Mouse (Mus musculus) erythroblast, embryonic 14.5 days (primary cell): ENCODE data around the gene Stat2. TPM values are rescaled to one million over a fixed set of nuclear protein-coding genes. Genes with fewer than 3 reads are reported as not detected.
A peak's percentile ranks its signal among the peaks of the same experiment; 100 is the strongest.

Source experiments
- H3K27me3 ChIP-seq: 2 replicates; pipeline ENCODE4 v1.6.1; 2012; ENCODE audit warnings: inconsistent platforms; ENCODE audit not compliant: control insufficient read depth
- H3K36me3 ChIP-seq: 2 replicates; pipeline ENCODE4 v1.6.1; 2012; ENCODE audit warnings: mild to moderate bottlenecking, inconsistent platforms; ENCODE audit not compliant: control insufficient read depth
- H3K4me1 ChIP-seq: 2 replicates; pipeline ENCODE4 v1.6.1; 2012; ENCODE audit warnings: inconsistent platforms; ENCODE audit not compliant: control insufficient read depth
- H3K4me3 ChIP-seq: replicated peaks from 2 replicates; pipeline ENCODE3; 2012; ENCODE audit warnings: moderate library complexity, mild to moderate bottlenecking, inconsistent platforms
- H3K9me3 ChIP-seq: 2 replicates; pipeline ENCODE4 v1.6.1; 2012; ENCODE audit warnings: low read length, inconsistent platforms, mixed read lengths; ENCODE audit not compliant: control insufficient read depth
- GATA1 ChIP-seq: IDR thresholded peaks from 2 replicates; pipeline ENCODE4 v1.6.1; 2012; ENCODE audit warnings: low read length, inconsistent platforms, mixed read lengths
- TAL1 ChIP-seq: IDR thresholded peaks from 3 replicates; pipeline ENCODE4 v1.6.1; 2012; ENCODE audit warnings: low read length, inconsistent platforms, mixed read lengths
- polyA plus RNA-seq: library from polyadenylated mRNA; stranded (reverse); fragments of >175 nt; gene quantifications from 2 replicates; pipeline ENCODE4 v1.2.3, GENCODE M21; 2012

Gene Stat2
- polyA plus RNA-seq, 1 experiment, result 0.16 TPM

DNA sequence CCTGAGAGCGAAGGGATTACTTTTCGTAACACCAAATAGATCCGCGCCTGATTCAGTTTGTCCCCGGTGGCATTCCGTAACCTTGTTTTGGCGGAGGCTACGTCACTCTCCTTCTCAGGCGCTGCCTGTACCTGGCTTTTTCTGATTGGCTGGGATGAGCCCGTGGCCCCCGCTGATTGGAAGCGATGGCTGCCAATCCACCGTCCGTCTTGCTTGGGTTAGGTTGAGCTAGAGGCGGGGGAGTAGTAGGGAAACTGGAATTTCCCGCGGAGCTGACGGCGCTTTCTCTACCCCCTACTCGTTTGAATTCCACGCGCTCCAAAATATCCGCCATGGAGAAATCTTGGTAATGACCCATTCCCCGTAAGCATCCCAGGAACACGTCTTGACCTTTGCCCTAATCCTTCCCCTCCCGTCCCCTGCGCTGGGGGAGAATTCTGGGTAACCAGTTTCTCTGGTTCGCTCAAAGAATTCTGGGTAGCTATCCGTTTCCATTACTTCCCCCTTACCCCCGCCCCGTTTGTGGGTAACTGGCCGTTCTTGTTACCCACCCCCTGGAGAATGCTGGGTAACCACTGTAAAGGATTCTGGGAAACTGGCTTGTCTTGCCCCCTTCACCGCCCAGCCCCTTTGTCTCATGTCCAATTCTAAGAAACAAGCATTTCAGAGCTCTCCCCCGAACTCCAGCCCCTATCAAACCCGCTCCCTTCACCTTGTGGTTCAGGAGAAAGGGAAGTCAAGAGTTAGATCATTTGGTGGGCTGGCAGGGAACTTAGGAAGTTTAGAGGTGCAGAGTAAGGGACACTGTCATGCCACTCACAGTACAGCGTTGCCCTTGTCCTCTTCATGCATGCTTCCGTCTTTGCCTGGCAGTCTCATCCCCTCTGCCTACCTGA, 33.0 kb downstream of the Stat2 start, which contains the start of gene Pan2:
TSS of gene Pan2 (plus strand) at position 210 of the 896 bp plus-strand sequence.
- Histone ChIP-seq H3K4me1 (peaks cover 32% of the 10 kb centered on the region), H3K4me3 (peak within 1 kb of the TSS; percentile 80), H3K36me3 (peaks cover 37% of the 10 kb centered on the region), H3K27me3 (no peaks in the 10 kb centered on the region), H3K9me3 (no peaks in the 10 kb centered on the region)
- no peak for TF ChIP-seq GATA1
- no peak for TF ChIP-seq TAL1

DNA sequence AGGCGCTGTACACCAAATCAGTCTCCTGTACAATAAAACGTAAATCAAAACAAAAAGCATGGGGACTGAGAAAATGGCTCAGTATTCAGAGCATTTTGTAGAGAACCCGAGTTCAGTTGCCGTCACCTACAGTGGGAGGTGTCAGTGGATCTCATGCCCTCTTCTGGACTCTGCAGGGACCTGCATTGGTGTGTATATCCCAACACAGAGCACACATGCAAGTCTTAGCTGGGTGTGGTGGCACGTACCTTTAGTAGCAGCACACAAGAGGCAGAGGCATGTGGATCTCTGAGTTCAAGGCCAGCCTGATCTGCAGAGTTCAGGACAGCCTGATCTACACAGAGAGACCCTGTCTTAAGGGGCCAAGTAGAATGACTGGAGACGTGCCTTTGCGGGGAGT, 39.3 kb downstream of the Stat2 start:
- no peak overlapping the region for H3K4me3 ChIP-seq
- no peak for TF ChIP-seq GATA1
- TF ChIP-seq TAL1, result no peak
- no peaks in the 10 kb centered on the region for H3K27me3 ChIP-seq
- peaks cover 93% of the 10 kb centered on the region for H3K36me3 ChIP-seq
- peaks cover 12% of the 10 kb centered on the region for H3K4me1 ChIP-seq
- H3K9me3 ChIP-seq, result no peaks in the 10 kb centered on the region

DNA sequence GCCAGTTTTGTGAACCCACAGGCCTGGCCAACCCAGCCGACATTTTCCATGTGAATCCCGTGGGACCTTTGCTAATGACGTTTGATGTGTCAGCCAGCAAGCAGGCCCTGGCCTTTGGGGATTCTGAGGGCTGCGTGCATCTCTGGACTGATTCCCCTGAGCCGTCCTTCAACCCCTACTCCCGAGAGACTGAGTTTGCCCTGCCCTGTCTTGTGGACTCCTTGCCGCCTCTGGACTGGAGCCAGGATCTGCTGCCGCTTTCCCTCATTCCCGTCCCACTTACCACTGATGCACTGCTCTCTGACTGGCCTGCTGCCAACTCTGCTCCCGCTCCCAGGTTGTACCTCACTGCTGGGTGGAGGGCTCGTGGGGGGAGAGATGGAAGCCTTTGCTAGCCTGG, 39.8 kb downstream of the Stat2 start:
- Histone ChIP-seq H3K36me3 (peaks cover 95% of the 10 kb centered on the region), H3K4me3 (no peak overlapping the region), H3K4me1 (peaks cover 12% of the 10 kb centered on the region), H3K27me3 (no peaks in the 10 kb centered on the region), H3K9me3 (no peaks in the 10 kb centered on the region)
- TF ChIP-seq TAL1, result no peak
- no peak for TF ChIP-seq GATA1

DNA sequence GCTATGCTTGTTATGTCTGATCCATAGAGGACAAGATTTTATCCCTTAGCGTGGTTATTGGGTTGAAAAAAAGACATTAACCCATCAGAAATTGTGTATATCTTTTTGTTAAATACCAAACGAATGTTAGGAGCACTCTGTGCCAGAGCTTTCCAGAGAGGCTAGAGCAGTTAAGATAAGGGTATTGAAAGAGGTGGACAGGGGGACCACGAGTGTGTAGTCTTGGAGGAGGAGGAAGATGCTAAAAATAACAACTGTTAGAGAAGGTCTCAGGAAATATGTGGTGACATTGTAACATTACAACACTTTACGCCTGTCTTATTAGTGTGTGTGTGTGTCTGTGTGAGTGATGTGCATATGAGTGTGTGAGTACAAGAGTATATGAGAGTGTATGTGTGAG, 40.5 kb downstream of the Stat2 start:
- H3K36me3 ChIP-seq, result peaks cover 95% of the 10 kb centered on the region
- no peak overlapping the region for H3K4me3 ChIP-seq
- no peaks in the 10 kb centered on the region for H3K27me3 ChIP-seq
- peaks cover 14% of the 10 kb centered on the region for H3K4me1 ChIP-seq
- TF ChIP-seq TAL1 (no peak), GATA1 (no peak)
- H3K9me3 ChIP-seq, result no peaks in the 10 kb centered on the region

DNA sequence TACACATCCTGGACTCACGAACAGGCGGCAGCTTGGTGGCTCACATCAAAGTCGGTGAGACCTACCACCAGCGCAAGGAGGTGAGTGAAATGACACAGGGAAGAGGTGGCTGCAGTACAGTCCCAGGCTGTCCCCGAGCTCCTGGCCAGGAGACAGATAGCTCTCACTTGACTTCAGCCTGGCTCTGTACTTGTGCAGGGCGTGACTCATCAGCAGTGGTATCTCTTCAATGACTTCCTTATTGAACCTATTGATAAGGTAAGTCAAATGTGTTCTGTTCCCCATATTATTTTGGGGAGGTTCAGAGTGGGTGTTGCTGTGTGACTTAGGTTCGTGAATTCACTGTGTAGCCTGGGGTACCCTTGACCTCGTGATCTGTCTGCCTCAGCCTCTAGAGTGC, 45.2 kb downstream of the Stat2 start:
- TF ChIP-seq GATA1 (no peak), TAL1 (no peak)
- peaks cover 97% of the 10 kb centered on the region for H3K36me3 ChIP-seq
- H3K9me3 ChIP-seq, result no peaks in the 10 kb centered on the region
- no peak overlapping the region for H3K4me3 ChIP-seq
- H3K27me3 ChIP-seq, result no peaks in the 10 kb centered on the region
- H3K4me1 ChIP-seq, result peaks cover 11% of the 10 kb centered on the region

DNA sequence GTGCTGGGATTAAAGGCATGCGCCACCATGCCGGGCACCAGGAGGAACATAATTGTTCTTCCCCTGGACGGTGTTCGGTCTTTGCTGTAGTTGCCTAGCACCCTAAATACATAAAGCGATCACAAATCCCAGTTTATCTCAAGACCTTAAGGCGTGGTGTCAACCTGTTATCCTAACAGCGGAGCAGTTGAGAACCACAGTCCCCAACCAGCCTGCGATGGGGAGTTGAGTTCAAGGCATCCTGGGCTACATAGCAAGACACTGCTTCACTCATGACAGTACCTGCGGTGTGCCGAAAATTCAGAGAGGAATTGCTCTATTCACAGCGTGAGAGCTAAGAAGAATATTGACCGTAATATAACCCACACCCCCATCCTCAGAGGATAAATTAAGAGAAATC, 51.3 kb downstream of the Stat2 start:
- no peaks in the 10 kb centered on the region for H3K9me3 ChIP-seq
- peaks cover 28% of the 10 kb centered on the region for H3K4me1 ChIP-seq
- no peaks in the 10 kb centered on the region for H3K27me3 ChIP-seq
- peak overlapping the region; percentile 80 for H3K4me3 ChIP-seq
- no peak for TF ChIP-seq GATA1
- TF ChIP-seq TAL1, result no peak
- peaks cover 62% of the 10 kb centered on the region for H3K36me3 ChIP-seq

DNA sequence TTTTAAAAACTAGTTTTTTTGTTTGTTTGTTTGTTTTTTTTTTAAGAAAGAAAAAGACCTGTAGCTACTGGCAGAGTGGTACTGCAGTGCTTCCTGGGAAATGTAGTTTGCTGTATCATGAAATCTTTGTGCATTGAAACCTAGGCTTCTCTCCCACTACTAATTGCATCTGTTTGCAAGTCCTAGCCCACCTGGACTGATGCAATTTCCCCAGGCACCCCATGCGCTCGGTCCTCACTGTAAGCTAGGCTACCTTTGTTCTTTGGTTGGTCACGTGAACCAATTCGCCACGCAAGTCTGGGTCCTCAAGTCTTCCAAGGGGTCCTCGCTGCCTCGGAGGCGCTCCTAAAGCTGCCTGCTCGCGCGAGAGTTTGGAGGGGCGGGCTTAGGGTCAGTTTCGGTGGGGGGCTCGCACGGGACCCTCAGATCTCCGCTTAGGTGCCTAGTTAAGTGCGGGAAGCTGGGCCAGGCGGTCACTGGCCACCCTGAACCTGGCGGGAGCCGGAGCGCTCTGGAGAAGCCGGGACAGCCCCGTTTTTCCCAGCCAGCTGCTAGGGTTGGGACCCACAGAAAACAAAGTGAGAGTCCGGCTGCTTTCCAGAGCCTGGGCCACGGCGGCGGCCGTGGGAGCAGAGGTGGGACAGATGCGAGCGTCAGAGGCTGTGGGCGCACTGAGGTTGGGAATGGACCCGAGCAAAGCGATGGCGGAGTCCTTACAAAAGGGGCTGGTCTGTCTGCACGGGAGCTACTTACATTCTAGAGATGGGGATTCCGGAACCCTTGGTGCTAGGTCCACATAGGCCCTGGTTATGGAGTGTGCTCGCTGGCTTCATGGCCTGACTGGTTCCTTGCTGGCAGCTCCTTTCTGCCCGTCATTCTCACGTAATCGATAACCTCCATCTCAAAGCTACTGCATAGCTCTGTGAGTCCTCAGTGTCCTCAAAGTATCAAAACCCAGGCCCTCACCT, 52.1 kb downstream of the Stat2 start, which contains the start of gene Cnpy2:
TSS of gene Cnpy2 (plus strand) at position 319 of the 968 bp plus-strand sequence.
- Histone ChIP-seq H3K9me3 (no peaks in the 10 kb centered on the region), H3K27me3 (no peaks in the 10 kb centered on the region), H3K4me1 (peaks cover 28% of the 10 kb centered on the region), H3K4me3 (peak within 1 kb of the TSS; percentile 80), H3K36me3 (peaks cover 61% of the 10 kb centered on the region)
- TF ChIP-seq TAL1 (no peak), GATA1 (peak; percentile 84)

DNA sequence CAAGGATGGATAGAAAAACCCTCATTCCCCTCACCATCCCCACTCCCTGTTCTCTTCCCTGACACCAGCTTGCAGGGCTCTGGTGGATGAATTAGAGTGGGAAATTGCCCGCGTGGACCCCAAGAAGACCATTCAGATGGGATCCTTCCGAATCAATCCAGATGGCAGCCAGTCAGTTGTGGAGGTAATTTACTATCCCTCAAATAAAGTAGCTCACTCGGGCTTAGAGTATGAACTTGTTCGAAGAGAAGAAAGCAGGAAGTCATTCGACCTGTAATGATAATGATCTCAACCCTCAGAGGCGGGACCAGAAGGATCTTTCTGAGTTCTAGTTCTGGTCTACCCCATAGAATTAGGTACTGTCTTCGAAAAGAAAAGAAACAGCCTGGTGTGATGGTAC, 53.2 kb downstream of the Stat2 start:
- H3K36me3 ChIP-seq, result peaks cover 58% of the 10 kb centered on the region
- TF ChIP-seq TAL1 (no peak), GATA1 (no peak)
- H3K4me1 ChIP-seq, result peaks cover 28% of the 10 kb centered on the region
- no peaks in the 10 kb centered on the region for H3K9me3 ChIP-seq
- peak overlapping the region; percentile 80 for H3K4me3 ChIP-seq
- H3K27me3 ChIP-seq, result no peaks in the 10 kb centered on the region

DNA sequence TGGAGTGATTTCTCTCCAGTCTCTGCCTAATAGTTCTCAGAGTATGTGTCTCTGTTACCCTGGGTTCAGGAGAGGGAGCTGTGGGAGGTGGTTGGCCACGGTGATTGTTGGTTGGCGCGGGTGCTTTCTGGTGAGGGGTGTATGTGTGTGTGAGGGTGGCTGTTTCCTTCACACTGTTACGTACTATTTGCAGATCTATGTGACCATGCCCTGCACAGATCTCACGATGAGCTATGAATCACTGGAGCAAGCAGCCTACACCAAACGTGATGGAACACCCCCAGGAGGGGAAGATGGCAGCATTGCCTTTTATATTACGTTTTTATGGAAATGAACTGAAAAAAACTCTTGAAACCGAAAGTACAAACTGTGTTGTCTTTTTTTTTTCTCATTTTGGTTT, 56.5 kb downstream of the Stat2 start:
- no peaks in the 10 kb centered on the region for H3K27me3 ChIP-seq

More for the DNA sequence above, 56.5 kb downstream of the Stat2 start:
- no peaks in the 10 kb centered on the region for H3K9me3 ChIP-seq
- no peak for TF ChIP-seq GATA1
- TF ChIP-seq TAL1, result no peak
- H3K4me3 ChIP-seq, result no peak overlapping the region
- H3K4me1 ChIP-seq, result peaks cover 25% of the 10 kb centered on the region
- peaks cover 35% of the 10 kb centered on the region for H3K36me3 ChIP-seq
